Mouse (Mus musculus) limb, embryonic 12.5 days (tissue): ENCODE results near the gene Btg2. TPM values are rescaled to one million over a fixed set of nuclear protein-coding genes. Genes with fewer than 3 reads are reported as not detected.

ENCODE experiments used
- ATAC-seq: fragments of 200-750 bp; cut with Nextera tagmentation; 2 replicates; pipeline ENCODE4 v1.8.0; 2017; ENCODE audit warnings: low read depth, moderate TSS enrichment; ENCODE audit not compliant: insufficient number of reproducible peaks, insufficient read depth, low FRiP score, low TSS enrichment
- H3K27ac ChIP-seq: fragments of 300-500 bp; sonication (generic); 2 replicates; pipeline ENCODE4 v1.5.1; 2016; ENCODE audit warnings: mild to moderate bottlenecking, moderate library complexity
- H3K27me3 ChIP-seq: fragments of 300-500 bp; sonication (generic); 2 replicates; pipeline ENCODE4 v1.6.1; 2016; ENCODE audit warnings: mild to moderate bottlenecking, moderate library complexity
- H3K36me3 ChIP-seq: fragments of 300-500 bp; sonication (generic); 2 replicates; pipeline ENCODE4 v1.6.1; 2016; ENCODE audit warnings: mild to moderate bottlenecking, moderate library complexity
- H3K4me1 ChIP-seq: fragments of 300-500 bp; sonication (generic); replicated peaks from 2 replicates; pipeline ENCODE4 v1.6.1; 2016
- H3K4me2 ChIP-seq: fragments of 300-500 bp; sonication (generic); 2 replicates; pipeline ENCODE4 v1.6.1; 2016; ENCODE audit warnings: mild to moderate bottlenecking, moderate library complexity
- H3K4me3 ChIP-seq: fragments of 300-500 bp; sonication (generic); replicated peaks from 2 replicates; pipeline ENCODE4 v1.5.1; 2016; ENCODE audit warnings: mild to moderate bottlenecking
- H3K9ac ChIP-seq: fragments of 300-500 bp; sonication (generic); replicated peaks from 2 replicates; pipeline ENCODE4 v1.6.1; 2016; ENCODE audit warnings: mild to moderate bottlenecking, moderate library complexity
- H3K9me3 ChIP-seq: fragments of 300-500 bp; sonication (generic); 2 replicates; pipeline ENCODE4 v1.6.1; 2016; ENCODE audit warnings: mild to moderate bottlenecking, moderate library complexity
- WGBS: fragments of 180-500 bp; shearing (Covaris S2); methylation state at CpG from one replicate; pipeline ENCODE4 v1.1.7; 2016; 5-methylcytosine and 5-hydroxymethylcytosine counted together
- polyA plus RNA-seq: library from polyadenylated mRNA; unstranded; fragments of >200 nt; fragmentation: Nextera tagmentation; extraction: Ambion mirVana; gene quantifications from 2 replicates; pipeline ENCODE4 v1.2.1, GENCODE M21; 2016

The Btg2 gene
- polyA plus RNA-seq, 1 experiment from 2014 or later: 28.1 TPM

GRCm38 (mm10) chr1:134097956-134098725, 19.2 kb upstream of the Btg2 start:
- Histone ChIP-seq H3K36me3 (no peaks in the 10 kb centered on the region), H3K9ac (no peak overlapping the region; the same call in 1 of the 2 replicates), H3K4me1 (peaks cover 44% of the 10 kb centered on the region), H3K9me3 (no peaks in the 10 kb centered on the region), H3K27me3 (no peaks in the 10 kb centered on the region), H3K4me3 (0 out of 2 replicates have a peak overlapping the region, but pooled peaks have one; percentile 43), H3K27ac (peak overlapping the region; percentile 93), H3K4me2 (peak overlapping the region; percentile 70)
- no peak for ATAC-seq
- WGBS: 53% methylated on average over 13 of the region's 13 CpGs

GRCm38 (mm10) chr1:134097080-134097855, 18.3 kb upstream of the Btg2 start:
- no peaks in the 10 kb centered on the region for H3K27me3 ChIP-seq
- peaks cover 49% of the 10 kb centered on the region for H3K4me1 ChIP-seq
- H3K4me3 ChIP-seq: no peak overlapping the region
- H3K36me3 ChIP-seq: no peaks in the 10 kb centered on the region
- WGBS: 94% methylated on average over 7 of the region's 7 CpGs
- H3K4me2 ChIP-seq: no peak overlapping the region
- ATAC-seq: no peak
- H3K27ac ChIP-seq: no peak overlapping the region
- no peak overlapping the region for H3K9ac ChIP-seq
- no peaks in the 10 kb centered on the region for H3K9me3 ChIP-seq

- no peaks in the 10 kb centered on the region for H3K27me3 ChIP-seq
- no peaks in the 10 kb centered on the region for H3K36me3 ChIP-seq
- H3K27ac ChIP-seq: peak overlapping the region; percentile 64
- H3K4me2 ChIP-seq: no peak overlapping the region
- no peak for ATAC-seq
- H3K4me1 ChIP-seq: peaks cover 52% of the 10 kb centered on the region
- no peak overlapping the region for H3K9ac ChIP-seq
- WGBS: 68% methylated on average over 14 of the region's 14 CpGs
- H3K9me3 ChIP-seq: no peaks in the 10 kb centered on the region
- no peak overlapping the region for H3K4me3 ChIP-seq
Measured at GRCm38 (mm10) chr1:134096264-134096934, 17.5 kb upstream of the Btg2 start.

GRCm38 (mm10) chr1:134095721-134096120, 16.8 kb upstream of the Btg2 start:
- Histone ChIP-seq H3K27ac (0 out of 2 replicates have a peak overlapping the region, but pooled peaks have one; percentile 64), H3K4me3 (no peak overlapping the region), H3K4me2 (no peak overlapping the region), H3K36me3 (no peaks in the 10 kb centered on the region), H3K9me3 (no peaks in the 10 kb centered on the region), H3K9ac (no peak overlapping the region), H3K4me1 (peaks cover 52% of the 10 kb centered on the region), H3K27me3 (no peaks in the 10 kb centered on the region)
- 90% methylated on average over 4 of the region's 4 CpGs for WGBS
- ATAC-seq: no peak

GRCm38 (mm10) chr1:134095033-134095612, 16.2 kb upstream of the Btg2 start:
- ATAC-seq: no peak
- 59% methylated on average over 7 of the region's 7 CpGs for WGBS
- Histone ChIP-seq H3K27me3 (no peaks in the 10 kb centered on the region), H3K4me2 (no peak overlapping the region), H3K9me3 (no peaks in the 10 kb centered on the region), H3K4me1 (peaks cover 49% of the 10 kb centered on the region), H3K4me3 (no peak overlapping the region), H3K9ac (no peak overlapping the region), H3K36me3 (no peaks in the 10 kb centered on the region), H3K27ac (no peak overlapping the region)

GRCm38 (mm10) chr1:134093771-134094526, 15.0 kb upstream of the Btg2 start:
- H3K4me1 ChIP-seq: peaks cover 40% of the 10 kb centered on the region
- H3K9ac ChIP-seq: no peak overlapping the region
- peak overlapping the region; percentile 76 for H3K4me2 ChIP-seq
- ATAC-seq: no peak
- H3K4me3 ChIP-seq: no peak overlapping the region
- no peaks in the 10 kb centered on the region for H3K36me3 ChIP-seq
- WGBS: 71% methylated on average over 13 of the region's 13 CpGs
- H3K27ac ChIP-seq: peak overlapping the region; percentile 83
- no peaks in the 10 kb centered on the region for H3K27me3 ChIP-seq
- no peaks in the 10 kb centered on the region for H3K9me3 ChIP-seq

GRCm38 (mm10) chr1:134092852-134093770, 14.2 kb upstream of the Btg2 start:
- H3K9ac ChIP-seq: peak overlapping the region; percentile 59
- H3K4me1 ChIP-seq: peaks cover 32% of the 10 kb centered on the region
- peak overlapping the region; percentile 83 for H3K27ac ChIP-seq
- H3K9me3 ChIP-seq: no peaks in the 10 kb centered on the region
- H3K36me3 ChIP-seq: no peaks in the 10 kb centered on the region
- no peaks in the 10 kb centered on the region for H3K27me3 ChIP-seq
- WGBS: 2% methylated on average over 43 of the region's 43 CpGs
- H3K4me2 ChIP-seq: peak overlapping the region; percentile 76
- H3K4me3 ChIP-seq: peak overlapping the region; percentile 45
- peak; percentile 90 for ATAC-seq

GRCm38 (mm10) chr1:134092368-134092767, 13.4 kb upstream of the Btg2 start:
- no peaks in the 10 kb centered on the region for H3K36me3 ChIP-seq
- peak overlapping the region; percentile 59 for H3K9ac ChIP-seq
- H3K4me3 ChIP-seq: peak overlapping the region; percentile 45
- peak overlapping the region; percentile 83 for H3K27ac ChIP-seq
- 24% methylated on average over 6 of the region's 6 CpGs for WGBS
- no peak for ATAC-seq
- no peaks in the 10 kb centered on the region for H3K27me3 ChIP-seq
- no peaks in the 10 kb centered on the region for H3K9me3 ChIP-seq
- peaks cover 30% of the 10 kb centered on the region for H3K4me1 ChIP-seq
- peak overlapping the region; percentile 76 for H3K4me2 ChIP-seq

GRCm38 (mm10) chr1:134091851-134092250, 12.9 kb upstream of the Btg2 start:
- H3K9ac ChIP-seq: no peak overlapping the region
- no peaks in the 10 kb centered on the region for H3K36me3 ChIP-seq
- no peaks in the 10 kb centered on the region for H3K27me3 ChIP-seq
- peaks cover 31% of the 10 kb centered on the region for H3K4me1 ChIP-seq
- H3K4me3 ChIP-seq: no peak overlapping the region
- 66% methylated on average over 3 of the region's 3 CpGs for WGBS
- H3K27ac ChIP-seq: peak overlapping the region; percentile 83; the same call in 1 of the 2 replicates
- H3K4me2 ChIP-seq: no peak overlapping the region
- no peak for ATAC-seq
- H3K9me3 ChIP-seq: no peaks in the 10 kb centered on the region

GRCm38 (mm10) chr1:134089074-134089473, 10.2 kb upstream of the Btg2 start:
- 88% methylated on average over 7 of the region's 7 CpGs for WGBS
- H3K4me1 ChIP-seq: peaks cover 34% of the 10 kb centered on the region
- H3K27me3 ChIP-seq: no peaks in the 10 kb centered on the region
- H3K27ac ChIP-seq: no peak overlapping the region
- no peak overlapping the region for H3K4me2 ChIP-seq
- ATAC-seq: no peak
- H3K36me3 ChIP-seq: no peaks in the 10 kb centered on the region
- no peak overlapping the region for H3K9ac ChIP-seq
- H3K4me3 ChIP-seq: no peak overlapping the region
- no peaks in the 10 kb centered on the region for H3K9me3 ChIP-seq
